Mouse (Mus musculus) activated CD4-positive, CD25-positive, alpha-beta regulatory T cell (primary cell): ENCODE data around the gene Gm21969. TPM values are rescaled to one million over a fixed set of nuclear protein-coding genes. Genes with fewer than 3 reads are reported as not detected.

Experiments
- polyA plus RNA-seq, 2 experiments: library from polyadenylated mRNA; unstranded; fragments of 100-300 nt; shearing (Covaris generic); gene quantifications; one replicate each; pipeline ENCODE4 v1.2.1; 2017

The Gm21969 gene
- under 1 TPM in 1 of 2 experiments, not detected in 1; 0.09 TPM for polyA plus RNA-seq

DNA sequence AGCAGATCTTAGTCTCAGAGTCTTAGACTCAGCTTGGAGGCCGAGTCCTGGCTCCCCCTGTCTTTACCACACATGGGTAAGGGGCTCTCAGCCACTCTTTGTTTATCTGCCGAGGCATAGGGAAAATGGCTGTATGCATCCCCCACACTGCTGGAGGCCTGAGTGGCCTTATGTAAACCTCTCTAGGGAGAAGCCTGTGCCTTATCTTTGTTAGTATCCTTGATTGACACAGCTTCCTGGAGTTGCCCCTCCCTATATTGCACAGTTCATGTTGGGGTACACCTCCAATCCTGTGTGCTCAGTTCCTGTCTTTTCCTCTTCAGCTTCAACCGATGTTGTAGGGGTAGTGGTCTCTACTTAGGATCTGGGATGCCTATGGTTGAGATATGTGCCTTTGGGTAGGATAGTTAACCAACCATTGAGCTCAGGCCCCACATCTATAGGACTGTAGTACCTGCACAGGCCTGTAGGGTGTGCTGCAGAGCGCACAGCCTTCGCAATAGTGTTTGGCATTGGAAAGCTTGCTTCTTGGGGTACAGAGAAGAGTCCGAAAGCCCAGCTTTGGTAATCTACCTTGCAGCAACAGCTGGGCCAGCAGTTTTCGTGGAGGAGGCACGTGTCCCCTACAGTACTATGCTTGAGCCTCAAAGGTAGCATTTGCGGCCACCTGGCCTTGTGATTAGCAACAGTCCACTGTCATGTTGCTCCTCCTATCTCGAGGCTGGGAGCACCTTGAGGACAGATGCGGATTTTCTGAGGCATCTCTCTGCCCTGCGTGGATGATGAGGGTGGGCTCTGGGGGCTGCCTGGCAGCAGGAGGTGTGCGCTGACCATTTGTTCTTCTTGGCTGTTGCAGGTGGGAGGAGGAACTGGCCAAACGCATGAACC lies at the start of gene Gm21969:
TSS of gene Gm21969 (plus strand) at position 830 of the 888 bp plus-strand sequence.

DNA sequence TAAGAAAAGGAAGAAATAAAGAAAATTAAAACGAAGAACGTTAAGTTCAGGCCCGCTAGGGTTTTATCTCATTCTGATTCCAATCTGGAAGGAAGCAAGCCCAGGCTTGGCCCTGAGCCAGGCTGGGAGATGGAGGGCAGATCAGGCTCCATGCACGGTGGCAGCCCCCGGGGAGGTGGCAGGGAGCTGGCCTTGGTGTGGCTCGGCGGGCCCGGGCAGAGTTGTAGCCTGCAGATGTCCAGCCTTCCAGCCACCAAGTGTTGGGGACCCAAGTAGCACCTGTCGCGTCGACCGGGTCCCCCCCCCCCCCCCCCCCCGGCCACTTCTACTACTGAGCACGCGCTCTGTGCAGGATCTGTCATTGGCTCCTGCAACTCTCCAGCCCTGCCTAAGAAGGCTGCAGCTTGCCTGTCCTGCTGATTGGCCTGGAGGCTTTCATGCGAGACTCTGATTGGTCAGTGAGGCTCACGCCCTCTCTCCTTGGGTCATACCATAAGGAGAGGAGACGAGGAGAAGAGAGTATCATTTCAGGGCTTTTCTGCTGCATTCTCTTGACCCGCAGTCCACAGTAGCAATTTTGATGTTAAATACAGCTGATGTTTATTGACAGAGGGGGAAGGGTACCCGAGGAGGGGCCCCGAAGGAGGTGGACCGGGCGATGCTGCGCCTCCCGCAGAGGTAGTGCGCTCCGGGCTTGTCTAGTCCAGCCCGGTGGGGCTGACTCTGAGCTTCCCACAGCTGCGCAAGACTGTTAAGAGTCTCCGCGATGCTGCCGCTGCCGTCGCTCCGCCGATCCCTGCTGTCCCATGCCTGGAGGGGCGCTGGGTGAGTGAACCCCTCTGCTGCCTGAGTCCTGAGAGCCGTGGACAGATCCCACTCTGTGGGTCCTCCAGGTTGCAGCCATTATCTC lies 19.6 kb downstream of the Gm21969 start, which contains the start of gene Aldh4a1:
TSS of gene Aldh4a1 (plus strand) at position 494 of the 910 bp plus-strand sequence.

GRCm38 (mm10) chr4:139653238-139653637 lies 50.3 kb downstream of the Gm21969 start, which contains the start of gene Tas1r2:
Gene Tas1r2, plus strand, starts transcription at chr4:139653538.

Other genes starting within 250 kb of the Gm21969 start
- 1 to 10 TPM; 4.4 TPM for gene Iffo2, start 72.6 kb upstream of the Gm21969 start, polyA plus RNA-seq
- gene Aldh4a1, start 19.7 kb downstream of the Gm21969 start, polyA plus RNA-seq, result 10 to 100 TPM in 1 of 2 experiments, 1 to 10 TPM in 1; 9.0 to 12.7 TPM
- gene Tas1r2, start 50.4 kb downstream of the Gm21969 start, polyA plus RNA-seq, result not detected
- not detected for gene Pax7, start 230.3 kb downstream of the Gm21969 start, polyA plus RNA-seq